Mouse (Mus musculus): ENCODE data around the gene Tmco5.

The Tmco5 gene

GRCm38 (mm10) chr2:116878391-116878790, at the start of gene Tmco5:
Gene Tmco5 (plus strand): TSS chr2:116878691.
- H3K36me3 ChIP-seq (ENCODE audit: control insufficient read depth, insufficient read depth, low read length, poor library complexity, severe bottlenecking) = no peaks in the 10 kb centered on the region
- no peak for DNase-seq (ENCODE audit: low read depth, low spot score)
- no peaks in the 10 kb centered on the region for H3K27me3 ChIP-seq (ENCODE audit: control insufficient read depth, insufficient read depth, low read length, poor library complexity, severe bottlenecking)

DNA sequence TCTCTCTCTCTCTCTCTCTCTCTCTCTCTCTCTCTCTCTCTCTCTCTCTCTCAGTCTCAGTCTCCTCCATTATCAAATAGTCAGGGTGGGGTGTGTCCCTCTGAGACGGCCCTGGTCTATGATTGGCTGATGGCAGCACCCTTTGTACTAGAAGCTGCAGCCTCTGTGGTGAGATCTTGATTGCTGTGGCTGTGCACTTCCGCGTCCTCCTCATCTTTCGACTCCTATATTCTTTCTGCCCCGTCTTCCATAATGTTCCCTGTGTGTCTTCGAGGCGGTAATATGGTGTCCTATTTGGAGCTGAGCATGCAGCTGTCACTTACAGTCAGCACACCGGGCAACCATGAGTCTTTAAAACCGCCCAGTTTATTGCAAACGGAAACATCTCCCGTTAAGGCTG, 46.6 kb upstream of the Tmco5 start:
- H3K27me3 ChIP-seq (ENCODE audit: control insufficient read depth, insufficient read depth, low read length, poor library complexity, severe bottlenecking) = no peaks in the 10 kb centered on the region
- no peak for DNase-seq (ENCODE audit: low read depth, low spot score)
- no peaks in the 10 kb centered on the region for H3K36me3 ChIP-seq (ENCODE audit: control insufficient read depth, insufficient read depth, low read length, poor library complexity, severe bottlenecking)

DNA sequence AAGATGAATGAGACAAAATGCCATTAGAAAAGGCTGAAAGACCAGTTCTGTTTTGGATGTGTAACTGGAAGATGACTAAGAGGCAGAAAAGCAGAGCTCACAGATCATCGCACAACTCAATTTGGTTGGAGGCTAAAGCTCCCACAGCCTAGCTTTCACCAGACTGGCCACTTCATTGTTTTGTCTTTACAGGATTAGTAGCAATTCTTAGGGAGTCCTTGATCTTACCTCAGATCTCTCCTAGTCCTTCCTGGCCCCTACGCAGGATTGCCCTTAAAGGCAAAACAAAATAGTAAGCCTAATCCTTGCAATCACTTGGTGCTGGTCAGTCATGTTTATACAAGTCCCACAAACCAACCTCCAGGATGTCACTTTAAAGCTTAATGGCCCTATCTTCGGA, 40.7 kb upstream of the Tmco5 start:
- no peak for DNase-seq (ENCODE audit: low read depth, low spot score)
- Histone ChIP-seq H3K36me3 (ENCODE audit: control insufficient read depth, insufficient read depth, low read length, poor library complexity, severe bottlenecking) (no peaks in the 10 kb centered on the region), H3K27me3 (ENCODE audit: control insufficient read depth, insufficient read depth, low read length, poor library complexity, severe bottlenecking) (no peaks in the 10 kb centered on the region)

GRCm38 (mm10) chr2:116838538-116839197, 39.8 kb upstream of the Tmco5 start:
- DNase-seq (ENCODE audit: low read depth, low spot score) = no peak
- Histone ChIP-seq H3K27me3 (ENCODE audit: control insufficient read depth, insufficient read depth, low read length, poor library complexity, severe bottlenecking) (no peaks in the 10 kb centered on the region), H3K36me3 (ENCODE audit: control insufficient read depth, insufficient read depth, low read length, poor library complexity, severe bottlenecking) (no peaks in the 10 kb centered on the region)

DNA sequence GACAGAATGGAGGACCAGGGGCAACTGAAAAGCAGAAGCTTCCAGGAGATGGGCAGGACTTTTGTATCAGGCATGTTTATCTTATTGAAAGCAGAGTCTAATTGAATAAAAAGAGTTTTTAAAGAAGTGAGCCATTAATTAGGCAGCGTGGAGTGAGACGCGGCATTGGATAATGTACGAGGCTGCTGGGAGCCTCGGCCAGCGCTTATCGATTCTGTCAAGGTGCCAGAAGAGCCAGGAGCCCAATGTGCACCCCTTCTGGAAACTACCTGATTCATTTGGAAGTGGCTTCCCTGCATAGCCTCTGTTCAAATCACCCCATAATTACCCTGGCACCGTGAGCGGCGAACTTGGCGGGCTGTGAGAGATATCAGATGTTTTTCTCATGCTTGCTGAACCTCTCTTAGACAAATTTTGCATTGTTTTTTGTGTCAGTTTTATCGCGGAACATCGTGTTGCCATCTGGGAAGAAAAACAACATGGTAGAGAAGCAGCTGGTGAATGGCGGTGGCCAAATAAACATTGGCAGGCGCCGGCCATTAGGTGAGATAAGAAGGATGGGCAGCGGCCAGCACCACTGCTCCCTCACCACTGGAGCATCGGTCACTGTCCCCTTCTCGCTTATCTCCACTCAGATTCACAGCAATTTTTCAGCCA, 28.4 kb upstream of the Tmco5 start:
- DNase-seq (ENCODE audit: low read depth, low spot score) = no peak
- no peaks in the 10 kb centered on the region for H3K27me3 ChIP-seq (ENCODE audit: control insufficient read depth, insufficient read depth, low read length, poor library complexity, severe bottlenecking)
- H3K36me3 ChIP-seq (ENCODE audit: control insufficient read depth, insufficient read depth, low read length, poor library complexity, severe bottlenecking) = no peaks in the 10 kb centered on the region

- Histone ChIP-seq H3K36me3 (ENCODE audit: control insufficient read depth, insufficient read depth, low read length, poor library complexity, severe bottlenecking) (no peaks in the 10 kb centered on the region), H3K27me3 (ENCODE audit: control insufficient read depth, insufficient read depth, low read length, poor library complexity, severe bottlenecking) (no peaks in the 10 kb centered on the region)
- no peak for DNase-seq (ENCODE audit: low read depth, low spot score)
These were observed 27.1 kb upstream of the Tmco5 start for GRCm38 (mm10) chr2:116851356-116851755.

- no peak for DNase-seq (ENCODE audit: low read depth, low spot score)
- Histone ChIP-seq H3K36me3 (ENCODE audit: control insufficient read depth, insufficient read depth, low read length, poor library complexity, severe bottlenecking) (no peaks in the 10 kb centered on the region), H3K27me3 (ENCODE audit: control insufficient read depth, insufficient read depth, low read length, poor library complexity, severe bottlenecking) (no peaks in the 10 kb centered on the region)
These were observed 26.2 kb upstream of the Tmco5 start for GRCm38 (mm10) chr2:116852249-116852648.

GRCm38 (mm10) chr2:116858703-116859102, 19.8 kb upstream of the Tmco5 start:
- Histone ChIP-seq H3K36me3 (ENCODE audit: control insufficient read depth, insufficient read depth, low read length, poor library complexity, severe bottlenecking) (no peaks in the 10 kb centered on the region), H3K27me3 (ENCODE audit: control insufficient read depth, insufficient read depth, low read length, poor library complexity, severe bottlenecking) (no peaks in the 10 kb centered on the region)
- DNase-seq (ENCODE audit: low read depth, low spot score) = no peak

DNA sequence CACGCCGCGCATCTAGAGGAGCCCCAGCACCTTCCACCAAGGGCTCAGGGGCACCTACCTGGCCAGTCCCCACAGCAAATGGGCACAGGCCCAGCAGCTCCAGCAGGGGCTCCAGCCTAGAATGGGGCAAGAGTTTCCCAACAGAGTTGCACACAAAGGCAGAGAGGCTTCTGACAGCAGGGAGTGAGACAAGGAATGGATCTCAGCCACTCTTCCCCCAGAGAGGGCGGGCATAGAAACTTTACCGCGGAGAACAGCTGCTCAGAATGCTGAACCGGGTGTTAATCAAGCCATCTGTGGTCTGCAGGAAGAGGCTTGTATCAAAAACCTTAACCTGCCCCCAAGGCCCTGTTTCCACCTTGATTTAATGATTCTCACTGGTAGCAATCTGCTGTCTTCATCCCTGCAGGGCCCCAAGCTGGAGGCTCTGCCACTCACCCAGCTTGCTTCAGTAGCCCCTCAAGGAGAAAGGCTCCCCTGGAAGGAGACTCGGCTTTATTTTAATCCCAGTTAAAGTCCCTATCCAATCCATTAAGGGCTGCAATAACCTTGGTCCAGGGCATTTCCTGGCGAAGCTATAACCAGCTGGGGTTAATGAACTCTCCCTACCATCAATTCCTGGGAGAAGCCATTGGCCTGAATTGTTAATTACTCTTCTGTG, 1.4 kb upstream of the Tmco5 start:
- DNase-seq (ENCODE audit: low read depth, low spot score) = no peak
- Histone ChIP-seq H3K27me3 (ENCODE audit: control insufficient read depth, insufficient read depth, low read length, poor library complexity, severe bottlenecking) (no peaks in the 10 kb centered on the region), H3K36me3 (ENCODE audit: control insufficient read depth, insufficient read depth, low read length, poor library complexity, severe bottlenecking) (no peaks in the 10 kb centered on the region)

DNA sequence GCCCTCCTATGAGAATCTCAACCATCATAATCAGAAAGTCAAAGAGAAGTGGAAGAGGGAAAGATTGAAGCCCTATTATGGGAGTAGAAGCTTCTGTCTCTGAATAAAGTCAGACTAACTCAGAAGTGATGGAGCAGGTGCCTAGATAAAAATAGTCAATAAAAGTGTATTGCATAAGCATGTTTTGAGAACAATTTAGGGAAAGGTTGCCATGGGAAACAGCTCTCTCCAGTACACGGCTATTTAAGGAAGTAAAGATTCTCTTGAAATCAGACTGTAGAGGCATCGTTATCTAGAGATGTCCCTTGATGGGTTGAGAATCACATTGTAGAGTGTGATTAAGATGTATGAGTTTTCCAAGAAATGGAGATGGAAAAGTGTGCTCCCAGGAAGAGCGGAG, 1.2 kb downstream of the Tmco5 start:
- DNase-seq (ENCODE audit: low read depth, low spot score) = no peak
- Histone ChIP-seq H3K27me3 (ENCODE audit: control insufficient read depth, insufficient read depth, low read length, poor library complexity, severe bottlenecking) (no peaks in the 10 kb centered on the region), H3K36me3 (ENCODE audit: control insufficient read depth, insufficient read depth, low read length, poor library complexity, severe bottlenecking) (no peaks in the 10 kb centered on the region)

GRCm38 (mm10) chr2:116893316-116893987, 15.0 kb downstream of the Tmco5 start:
- Histone ChIP-seq H3K36me3 (ENCODE audit: control insufficient read depth, insufficient read depth, low read length, poor library complexity, severe bottlenecking) (no peaks in the 10 kb centered on the region), H3K27me3 (ENCODE audit: control insufficient read depth, insufficient read depth, low read length, poor library complexity, severe bottlenecking) (no peaks in the 10 kb centered on the region)
- no peak for DNase-seq (ENCODE audit: low read depth, low spot score)

- Histone ChIP-seq H3K36me3 (ENCODE audit: control insufficient read depth, insufficient read depth, low read length, poor library complexity, severe bottlenecking) (no peaks in the 10 kb centered on the region), H3K27me3 (ENCODE audit: control insufficient read depth, insufficient read depth, low read length, poor library complexity, severe bottlenecking) (no peaks in the 10 kb centered on the region)
- DNase-seq (ENCODE audit: low read depth, low spot score) = peak; percentile 59
These were observed 15.5 kb downstream of the Tmco5 start for GRCm38 (mm10) chr2:116893988-116894363.

GRCm38 (mm10) chr2:116899615-116900272, 21.3 kb downstream of the Tmco5 start:
- peak; percentile 86 for DNase-seq (ENCODE audit: low read depth, low spot score)
- H3K27me3 ChIP-seq (ENCODE audit: control insufficient read depth, insufficient read depth, low read length, poor library complexity, severe bottlenecking) = no peaks in the 10 kb centered on the region
- H3K36me3 ChIP-seq (ENCODE audit: control insufficient read depth, insufficient read depth, low read length, poor library complexity, severe bottlenecking) = no peaks in the 10 kb centered on the region

GRCm38 (mm10) chr2:116900273-116900843, 21.9 kb downstream of the Tmco5 start:
- no peak for DNase-seq (ENCODE audit: low read depth, low spot score)
- Histone ChIP-seq H3K27me3 (ENCODE audit: control insufficient read depth, insufficient read depth, low read length, poor library complexity, severe bottlenecking) (no peaks in the 10 kb centered on the region), H3K36me3 (ENCODE audit: control insufficient read depth, insufficient read depth, low read length, poor library complexity, severe bottlenecking) (no peaks in the 10 kb centered on the region)

All from splenic B cell, adult 2 months (primary cell).